Mouse (Mus musculus) limb, embryonic 10.5 days (tissue): ENCODE data around the gene Pard3b. TPM values are rescaled to one million over a fixed set of nuclear protein-coding genes. Genes with fewer than 3 reads are reported as not detected.

ENCODE experiments used
- DNase-seq: peaks from one replicate; pipeline ENCODE4 v3.0.0-alpha.2; 2017; ENCODE audit warnings: low spot score
- H3K27ac ChIP-seq: fragments of 300-500 bp; sonication (generic); 2 replicates; pipeline ENCODE4 v1.5.1; 2016; ENCODE audit warnings: mild to moderate bottlenecking
- H3K27me3 ChIP-seq: fragments of 300-500 bp; sonication (generic); 2 replicates; pipeline ENCODE4 v1.6.1; 2016; ENCODE audit warnings: low read depth, mild to moderate bottlenecking; ENCODE audit not compliant: poor library complexity, severe bottlenecking
- H3K36me3 ChIP-seq: fragments of 300-500 bp; sonication (generic); 2 replicates; pipeline ENCODE4 v1.6.1; 2016; ENCODE audit warnings: mild to moderate bottlenecking, moderate library complexity
- H3K4me1 ChIP-seq: fragments of 300-500 bp; sonication (generic); 2 replicates; pipeline ENCODE4 v1.6.1; 2016
- H3K4me3 ChIP-seq: fragments of 300-500 bp; sonication (generic); 2 replicates; pipeline ENCODE4 v1.5.1; 2016; ENCODE audit warnings: mild to moderate bottlenecking, moderate library complexity
- H3K9me3 ChIP-seq: fragments of 300-500 bp; sonication (generic); replicated peaks from 2 replicates; pipeline ENCODE4 v1.6.1; 2016; ENCODE audit warnings: mild to moderate bottlenecking
- WGBS: fragments of 180-500 bp; shearing (Covaris S2); methylation state at CpG from one replicate; pipeline ENCODE4 v1.1.7; 2016; 5-methylcytosine and 5-hydroxymethylcytosine counted together
- polyA plus RNA-seq: library from polyadenylated mRNA; unstranded; fragments of >200 nt; fragmentation: Nextera tagmentation; extraction: Ambion mirVana; gene quantifications from 2 replicates; pipeline ENCODE4 v1.2.1, GENCODE M21; 2016

The Pard3b gene
- polyA plus RNA-seq, 1 experiment from 2014 or later = 5.0 TPM

GRCm38 (mm10) chr1:61997711-61998110 is 359.1 kb downstream of the Pard3b start:
- Histone ChIP-seq H3K36me3 (no peaks in the 10 kb centered on the region), H3K9me3 (no peaks in the 10 kb centered on the region), H3K4me3 (no peak overlapping the region), H3K4me1 (no peaks in the 10 kb centered on the region), H3K27ac (no peak overlapping the region), H3K27me3 (no peaks in the 10 kb centered on the region)
- WGBS = 92% methylated on average over 3 of the region's 3 CpGs
- no peak for DNase-seq

DNA sequence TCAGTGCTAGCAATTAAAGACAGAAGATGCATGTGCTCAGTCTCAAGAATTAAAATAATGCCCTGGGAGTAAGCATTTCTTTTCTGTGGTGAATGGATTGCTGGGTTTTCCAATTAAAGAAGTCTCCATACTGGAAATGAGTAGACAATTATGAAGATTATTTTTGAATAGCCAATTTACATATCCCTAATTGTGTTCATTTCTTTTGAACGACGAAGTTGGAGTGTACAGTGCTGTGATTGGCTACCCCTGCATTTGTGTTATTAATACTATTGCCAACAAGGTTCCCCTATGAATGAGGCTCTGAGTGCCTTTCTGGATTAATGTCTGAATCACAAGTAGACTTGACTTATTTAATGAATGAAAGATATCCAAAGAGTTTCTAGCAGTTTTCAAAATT is 370.2 kb downstream of the Pard3b start:
- H3K4me3 ChIP-seq = no peak overlapping the region
- no peaks in the 10 kb centered on the region for H3K36me3 ChIP-seq
- WGBS = 92% methylated on average over 2 of the region's 2 CpGs
- H3K4me1 ChIP-seq = 0 out of 2 replicates have a peak, but pooled peaks cover 4% of the 10 kb centered on the region
- no peak overlapping the region for H3K27ac ChIP-seq
- H3K9me3 ChIP-seq = no peaks in the 10 kb centered on the region
- no peaks in the 10 kb centered on the region for H3K27me3 ChIP-seq
- DNase-seq = no peak

- peaks cover 20% of the 10 kb centered on the region for H3K4me1 ChIP-seq
- no peak overlapping the region for H3K27ac ChIP-seq
- no peaks in the 10 kb centered on the region for H3K9me3 ChIP-seq
- no peaks in the 10 kb centered on the region for H3K27me3 ChIP-seq
- DNase-seq = no peak
- 92% methylated on average over 4 of the region's 4 CpGs for WGBS
- no peaks in the 10 kb centered on the region for H3K36me3 ChIP-seq
- no peak overlapping the region for H3K4me3 ChIP-seq
Measured at GRCm38 (mm10) chr1:62011712-62012111, 373.1 kb downstream of the Pard3b start.

- Histone ChIP-seq H3K27me3 (no peaks in the 10 kb centered on the region), H3K9me3 (no peaks in the 10 kb centered on the region), H3K4me1 (peaks cover 61% of the 10 kb centered on the region), H3K27ac (peak overlapping the region; percentile 81), H3K36me3 (no peaks in the 10 kb centered on the region), H3K4me3 (no peak overlapping the region)
- peak; percentile 32 for DNase-seq
- WGBS = 25% methylated on average over 5 of the region's 5 CpGs
Measured at GRCm38 (mm10) chr1:62016536-62017300, 378.1 kb downstream of the Pard3b start.

GRCm38 (mm10) chr1:62018276-62018675 is 379.7 kb downstream of the Pard3b start:
- no peak overlapping the region for H3K4me3 ChIP-seq
- peak overlapping the region; percentile 68 for H3K27ac ChIP-seq

GRCm38 (mm10) chr1:62019743-62020142 is 381.1 kb downstream of the Pard3b start:
- Histone ChIP-seq H3K9me3 (no peaks in the 10 kb centered on the region), H3K4me3 (no peak overlapping the region), H3K27ac (0 out of 2 replicates have a peak overlapping the region, but pooled peaks have one; percentile 68), H3K36me3 (no peaks in the 10 kb centered on the region), H3K4me1 (peaks cover 61% of the 10 kb centered on the region), H3K27me3 (no peaks in the 10 kb centered on the region)
- no peak for DNase-seq

More at GRCm38 (mm10) chr1:62018276-62018675, 379.7 kb downstream of the Pard3b start:
- Histone ChIP-seq H3K27me3 (no peaks in the 10 kb centered on the region), H3K36me3 (no peaks in the 10 kb centered on the region), H3K4me1 (peaks cover 61% of the 10 kb centered on the region), H3K9me3 (no peaks in the 10 kb centered on the region)
- no peak for DNase-seq
- 43% methylated on average over 5 of the region's 5 CpGs for WGBS

DNA sequence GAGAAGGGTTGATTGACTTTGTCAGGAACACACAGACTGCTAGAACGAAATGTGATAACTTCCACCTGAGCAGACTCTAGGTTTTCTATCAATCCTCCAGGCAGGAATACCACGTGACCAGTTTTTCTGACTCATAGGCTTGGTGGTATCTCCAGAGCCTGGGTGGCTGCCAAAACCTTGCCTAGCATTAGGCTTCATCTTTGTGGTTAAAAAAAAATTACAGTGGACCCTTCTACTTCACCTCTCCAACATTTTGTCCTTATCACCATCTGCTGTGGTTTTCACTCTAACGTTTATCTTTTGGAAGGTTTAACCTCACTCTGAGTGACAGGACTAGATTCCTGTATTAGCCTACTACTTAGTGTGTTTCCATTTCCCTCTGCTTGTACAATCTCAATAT is 403.1 kb downstream of the Pard3b start:
- H3K27ac ChIP-seq = no peak overlapping the region
- WGBS = 85% methylated on average over 3 of the region's 3 CpGs
- DNase-seq = no peak

DNA sequence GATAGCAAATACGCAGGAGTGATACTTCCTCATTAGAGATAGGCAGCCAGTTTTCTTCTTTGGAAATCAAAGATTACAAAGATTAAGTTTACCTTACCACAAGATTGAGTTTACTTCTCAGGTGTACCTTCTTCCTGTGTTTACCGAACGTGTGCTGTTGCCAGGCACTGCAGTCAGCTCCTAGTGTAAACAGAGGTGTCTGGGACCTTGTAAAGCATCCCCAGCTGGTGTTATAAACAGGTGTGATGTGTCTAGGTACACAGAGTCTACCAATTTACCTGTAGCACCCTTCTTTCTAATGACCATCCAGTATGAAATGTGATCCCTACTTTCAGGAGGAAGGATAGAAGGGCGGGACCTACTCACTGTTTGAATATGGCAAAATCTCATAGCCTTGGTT is 410.0 kb downstream of the Pard3b start:
- Histone ChIP-seq H3K9me3 (no peaks in the 10 kb centered on the region), H3K27ac (no peak overlapping the region), H3K4me1 (peaks cover 16% of the 10 kb centered on the region), H3K36me3 (no peaks in the 10 kb centered on the region), H3K27me3 (no peaks in the 10 kb centered on the region), H3K4me3 (no peak overlapping the region)
- no peak for DNase-seq
- 53% methylated on average over 4 of the region's 4 CpGs for WGBS

More for the DNA sequence above, 403.1 kb downstream of the Pard3b start:
- no peaks in the 10 kb centered on the region for H3K4me1 ChIP-seq
- H3K27me3 ChIP-seq = no peaks in the 10 kb centered on the region
- no peak overlapping the region for H3K4me3 ChIP-seq
- no peaks in the 10 kb centered on the region for H3K9me3 ChIP-seq
- no peaks in the 10 kb centered on the region for H3K36me3 ChIP-seq

GRCm38 (mm10) chr1:62051186-62051825 is 412.7 kb downstream of the Pard3b start:
- no peaks in the 10 kb centered on the region for H3K36me3 ChIP-seq
- WGBS = 21% methylated on average over 1 of the region's 1 CpGs
- peaks cover 17% of the 10 kb centered on the region for H3K4me1 ChIP-seq
- no peak overlapping the region for H3K27ac ChIP-seq
- no peak overlapping the region for H3K4me3 ChIP-seq
- DNase-seq = no peak
- H3K9me3 ChIP-seq = no peaks in the 10 kb centered on the region
- H3K27me3 ChIP-seq = no peaks in the 10 kb centered on the region

DNA sequence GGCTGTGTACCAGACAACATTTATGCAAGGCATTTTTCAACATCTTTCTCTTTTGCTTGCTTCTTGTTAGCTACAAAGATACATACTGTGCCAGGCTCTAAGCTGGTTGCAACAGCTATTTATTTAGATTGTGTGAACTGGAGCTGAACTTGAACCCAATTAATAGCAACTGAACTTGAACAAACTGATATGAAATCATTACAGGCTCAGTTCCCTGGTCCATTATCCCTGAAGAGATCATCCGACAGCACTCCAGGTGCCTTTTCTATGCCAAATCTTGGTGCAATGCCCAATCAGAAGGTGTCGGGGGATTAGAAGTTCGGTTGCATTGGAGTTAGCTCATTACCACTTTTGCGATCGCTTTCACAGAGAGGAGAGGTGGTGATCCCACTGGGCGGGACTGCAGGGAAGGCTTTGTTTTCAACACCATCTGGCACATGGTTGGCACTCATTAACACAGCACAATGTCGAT is 414.6 kb downstream of the Pard3b start:
- no peaks in the 10 kb centered on the region for H3K36me3 ChIP-seq
- H3K4me1 ChIP-seq = peaks cover 17% of the 10 kb centered on the region
- 63% methylated on average over 7 of the region's 7 CpGs for WGBS
- no peak overlapping the region for H3K4me3 ChIP-seq
- DNase-seq = no peak
- no peaks in the 10 kb centered on the region for H3K9me3 ChIP-seq
- H3K27me3 ChIP-seq = no peaks in the 10 kb centered on the region
- H3K27ac ChIP-seq = no peak overlapping the region

DNA sequence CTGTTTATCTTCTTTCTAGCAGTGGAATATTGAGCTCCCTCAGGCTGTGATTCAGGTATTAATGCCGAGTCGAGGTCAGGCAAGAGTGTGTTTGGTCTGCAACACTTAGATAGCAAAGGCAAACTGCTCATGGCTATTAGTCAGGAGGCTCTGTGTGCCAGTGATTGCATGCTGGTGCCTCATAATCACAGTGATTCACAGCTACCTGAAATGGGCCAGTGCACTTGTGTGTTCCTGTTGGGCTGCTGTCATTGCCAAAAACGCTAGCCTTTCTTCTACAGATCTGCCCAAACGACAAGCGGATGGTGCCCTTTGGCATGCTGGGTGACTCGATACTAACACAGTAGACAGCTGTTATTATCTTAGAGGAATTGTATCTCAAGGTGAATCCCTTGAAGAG is 416.7 kb downstream of the Pard3b start:
- no peak overlapping the region for H3K4me3 ChIP-seq

GRCm38 (mm10) chr1:62070617-62071016 is 432.0 kb downstream of the Pard3b start:
- 84% methylated on average over 6 of the region's 6 CpGs for WGBS

More for the DNA sequence above, 416.7 kb downstream of the Pard3b start:
- no peak for DNase-seq
- Histone ChIP-seq H3K9me3 (no peaks in the 10 kb centered on the region), H3K36me3 (no peaks in the 10 kb centered on the region), H3K27ac (no peak overlapping the region), H3K4me1 (peaks cover 17% of the 10 kb centered on the region), H3K27me3 (no peaks in the 10 kb centered on the region)
- WGBS = 93% methylated on average over 6 of the region's 6 CpGs

GRCm38 (mm10) chr1:62071139-62071538 is 432.5 kb downstream of the Pard3b start:
- Histone ChIP-seq H3K36me3 (no peaks in the 10 kb centered on the region; the same call in 1 of the 2 replicates), H3K27ac (no peak overlapping the region), H3K4me1 (peaks cover 25% of the 10 kb centered on the region), H3K9me3 (no peaks in the 10 kb centered on the region; the same call in 1 of the 2 replicates), H3K27me3 (no peaks in the 10 kb centered on the region), H3K4me3 (no peak overlapping the region)
- no peak for DNase-seq
- WGBS = 75% methylated on average over 7 of the region's 7 CpGs

More at GRCm38 (mm10) chr1:62070617-62071016, 432.0 kb downstream of the Pard3b start:
- Histone ChIP-seq H3K9me3 (no peaks in the 10 kb centered on the region; the same call in 1 of the 2 replicates), H3K4me1 (peaks cover 21% of the 10 kb centered on the region), H3K4me3 (no peak overlapping the region), H3K27me3 (no peaks in the 10 kb centered on the region), H3K36me3 (no peaks in the 10 kb centered on the region; the same call in 1 of the 2 replicates), H3K27ac (no peak overlapping the region)
- DNase-seq = no peak
